Mouse (Mus musculus): ENCODE data around the gene Psmd9.

DNA sequence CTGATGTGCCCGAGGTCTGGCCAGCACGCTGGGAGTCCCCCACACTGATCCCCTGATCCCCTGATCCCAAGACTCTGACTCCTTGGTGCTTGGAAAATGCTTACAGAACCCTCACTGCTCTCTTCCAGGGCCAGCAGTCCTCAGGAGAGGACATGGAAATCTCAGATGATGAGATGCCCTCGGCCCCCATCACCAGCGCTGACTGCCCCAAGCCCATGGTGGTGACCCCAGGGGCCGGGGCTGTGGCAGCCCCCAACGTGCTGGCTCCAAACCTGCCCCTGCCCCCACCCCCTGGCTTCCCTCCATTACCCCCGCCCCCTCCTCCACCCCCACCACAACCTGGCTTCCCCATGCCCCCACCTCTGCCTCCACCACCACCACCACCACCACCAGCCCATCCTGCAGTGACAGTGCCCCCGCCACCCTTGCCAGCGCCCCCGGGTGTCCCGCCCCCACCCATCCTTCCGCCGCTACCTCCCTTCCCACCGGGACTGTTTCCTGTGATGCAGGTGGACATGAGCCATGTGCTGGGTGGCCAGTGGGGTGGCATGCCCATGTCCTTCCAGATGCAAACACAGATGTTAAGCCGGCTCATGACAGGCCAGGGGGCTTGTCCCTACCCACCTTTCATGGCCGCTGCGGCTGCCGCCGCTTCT is 17.4 kb upstream of the Psmd9 start:
- TF ChIP-seq E2F4 (IDR thresholded peaks at IDR 0.05; ENCODE audit: insufficient read depth), result no peak
- no peak for TF ChIP-seq POLR2A (IDR thresholded peaks at IDR 0.05; ENCODE audit: insufficient read length, low read depth)
- TF ChIP-seq MAX (IDR thresholded peaks at IDR 0.05; ENCODE audit: low read depth), result no peak
- no peak for TF ChIP-seq POLR2AphosphoS2 (IDR thresholded peaks at IDR 0.05; ENCODE audit: insufficient read length, low read depth)
- TF ChIP-seq USF1 (IDR thresholded peaks at IDR 0.05; ENCODE audit: low read depth), result no peak
- no peak for TF ChIP-seq MYOG (IDR thresholded peaks at IDR 0.05; ENCODE audit: control insufficient read depth in 1 of 3, insufficient read depth in 1 of 3, insufficient read length in 2 of 3, low read depth in 2 of 3)
- TF ChIP-seq REST (IDR thresholded peaks at IDR 0.05; ENCODE audit: insufficient read depth, insufficient read length), result no peak
- TF ChIP-seq CEBPB (IDR thresholded peaks at IDR 0.05; ENCODE audit: insufficient read depth, poor library complexity, severe bottlenecking), result no peak
- no peak for TF ChIP-seq TCF12 (IDR thresholded peaks at IDR 0.05; ENCODE audit: insufficient read depth, poor library complexity, severe bottlenecking)
- TF ChIP-seq MYOD1 (IDR thresholded peaks at IDR 0.05; ENCODE audit: control insufficient read depth in 1 of 3, insufficient read length in 2 of 3, low read depth in 2 of 3), result no peak
